Mouse (Mus musculus): ENCODE measurements around the gene Cadps2. TPM values are rescaled to one million over a fixed set of nuclear protein-coding genes. Genes with fewer than 3 reads are reported as not detected.

Cadps2 gene
- total and polyA plus RNA-seq, 2 experiments from 2014 or later: 7.3 to 23.0 TPM

GRCm38 (mm10) chr6:23253353-23254311 is 585.6 kb downstream of the Cadps2 start:
- H3K27me3 ChIP-seq (ENCODE audit: insufficient read depth, low read length): peaks cover 78% of the 10 kb centered on the region
- H3K4me2 ChIP-seq (ENCODE audit: low read depth, low read length, poor library complexity, severe bottlenecking): no peak overlapping the region
- under 1% methylated on average over 43 of the region's 43 CpGs for WGBS
- no peak for TF ChIP-seq CTCF (IDR thresholded peaks at IDR 0.05)
- H3K36me3 ChIP-seq (ENCODE audit: insufficient read depth, low read length): no peaks in the 10 kb centered on the region
- no peak overlapping the region for H3K4me3 ChIP-seq (ENCODE audit: low read depth, low read length)
- H3K9ac ChIP-seq (replicated peaks; ENCODE audit: low read length, poor library complexity, severe bottlenecking): no peak overlapping the region
- ATAC-seq (ENCODE audit: low FRiP score) (no peak), DNase-seq (ENCODE audit: low spot score) (no peak)
- no peaks in the 10 kb centered on the region for H3K4me1 ChIP-seq (ENCODE audit: insufficient read depth, low read length)
- no peak overlapping the region for H3K27ac ChIP-seq (ENCODE audit: low read depth, low read length)
- H3K9me3 ChIP-seq (ENCODE audit: low read length): no peaks in the 10 kb centered on the region

DNA sequence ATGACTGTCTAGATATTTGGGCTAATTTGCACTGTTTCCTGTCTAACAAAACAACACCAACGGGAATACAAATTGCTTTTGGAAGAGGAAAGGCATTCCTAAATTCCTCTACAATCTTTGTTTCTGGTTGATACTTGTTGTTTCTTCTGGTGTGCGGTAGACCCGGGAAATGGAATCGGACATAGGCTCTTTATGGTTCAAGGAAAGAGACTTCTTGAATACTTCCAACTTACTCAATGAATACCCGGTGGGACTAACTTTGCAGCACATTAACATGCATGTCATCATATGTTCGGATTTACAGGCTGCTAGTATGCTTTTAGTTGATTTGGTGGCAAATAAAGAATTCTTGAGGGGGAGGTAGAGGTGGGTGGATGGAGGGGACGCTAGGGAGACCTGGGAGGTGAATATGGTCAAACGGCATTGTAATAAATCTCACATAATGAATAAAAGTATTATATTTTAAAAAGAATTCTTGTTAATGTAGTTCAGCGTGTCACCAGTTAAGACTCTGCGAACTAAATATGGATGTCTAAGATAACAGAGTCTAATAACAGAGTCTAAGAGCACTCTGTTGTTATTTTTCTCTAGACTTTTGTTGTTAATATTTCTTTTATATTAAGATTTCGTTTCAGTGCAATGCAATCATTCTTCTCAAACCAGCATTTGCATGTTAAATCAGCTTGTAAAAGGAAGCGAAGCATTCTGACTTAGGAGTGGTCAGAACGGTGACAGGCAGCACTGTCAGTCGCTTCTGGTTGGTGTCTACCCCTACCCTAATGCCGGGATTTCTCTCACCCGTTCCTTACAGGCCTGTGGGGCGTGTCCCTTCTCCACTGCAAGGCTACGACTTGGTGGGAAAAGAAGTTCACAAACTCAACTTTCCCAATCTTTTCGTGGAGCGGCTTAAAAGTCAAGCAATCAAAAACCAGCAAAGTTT is 586.8 kb downstream of the Cadps2 start:
- Histone ChIP-seq H3K4me3 (ENCODE audit: low read depth, low read length) (no peak overlapping the region), H3K9me3 (ENCODE audit: low read length) (no peaks in the 10 kb centered on the region), H3K4me1 (ENCODE audit: insufficient read depth, low read length) (no peaks in the 10 kb centered on the region), H3K4me2 (ENCODE audit: low read depth, low read length, poor library complexity, severe bottlenecking) (no peak overlapping the region), H3K36me3 (ENCODE audit: insufficient read depth, low read length) (no peaks in the 10 kb centered on the region), H3K9ac (replicated peaks; ENCODE audit: low read length, poor library complexity, severe bottlenecking) (no peak overlapping the region), H3K27me3 (ENCODE audit: insufficient read depth, low read length) (peaks cover 77% of the 10 kb centered on the region), H3K27ac (ENCODE audit: low read depth, low read length) (no peak overlapping the region)
- DNase-seq (ENCODE audit: low spot score) (no peak), ATAC-seq (ENCODE audit: low FRiP score) (no peak)
- WGBS: 3% methylated on average over 20 of the region's 20 CpGs
- no peak for TF ChIP-seq CTCF (IDR thresholded peaks at IDR 0.05)

DNA sequence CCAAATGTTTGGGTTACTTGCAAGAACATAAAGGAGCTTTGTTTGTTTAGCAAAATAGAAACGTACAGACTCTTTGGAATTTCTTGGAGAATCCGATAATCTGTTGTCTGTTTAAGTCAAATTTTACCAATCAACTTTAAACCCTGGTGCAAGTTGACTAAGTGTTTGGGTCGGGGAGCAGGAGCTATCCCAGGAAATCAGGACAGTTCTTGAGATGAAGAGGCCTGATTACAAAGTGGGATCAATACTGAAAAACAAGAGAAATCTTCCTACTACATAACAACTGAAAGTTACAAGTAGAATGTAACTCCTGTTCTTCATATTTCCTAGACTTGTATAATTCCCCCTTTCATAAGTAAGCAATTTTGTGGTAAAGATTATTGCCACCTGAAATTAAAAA is 587.8 kb downstream of the Cadps2 start:
- Histone ChIP-seq H3K9me3 (ENCODE audit: low read length) (no peaks in the 10 kb centered on the region), H3K4me2 (ENCODE audit: low read depth, low read length, poor library complexity, severe bottlenecking) (no peak overlapping the region), H3K4me3 (ENCODE audit: low read depth, low read length) (no peak overlapping the region), H3K9ac (replicated peaks; ENCODE audit: low read length, poor library complexity, severe bottlenecking) (no peak overlapping the region), H3K27me3 (ENCODE audit: insufficient read depth, low read length) (peaks cover 74% of the 10 kb centered on the region), H3K27ac (ENCODE audit: low read depth, low read length) (no peak overlapping the region), H3K4me1 (ENCODE audit: insufficient read depth, low read length) (no peaks in the 10 kb centered on the region), H3K36me3 (ENCODE audit: insufficient read depth, low read length) (no peaks in the 10 kb centered on the region)
- no peak for DNase-seq (ENCODE audit: low spot score)
- 5% methylated on average over 3 of the region's 3 CpGs for WGBS
- no peak for TF ChIP-seq CTCF (IDR thresholded peaks at IDR 0.05)
- no peak for ATAC-seq (ENCODE audit: low FRiP score)

DNA sequence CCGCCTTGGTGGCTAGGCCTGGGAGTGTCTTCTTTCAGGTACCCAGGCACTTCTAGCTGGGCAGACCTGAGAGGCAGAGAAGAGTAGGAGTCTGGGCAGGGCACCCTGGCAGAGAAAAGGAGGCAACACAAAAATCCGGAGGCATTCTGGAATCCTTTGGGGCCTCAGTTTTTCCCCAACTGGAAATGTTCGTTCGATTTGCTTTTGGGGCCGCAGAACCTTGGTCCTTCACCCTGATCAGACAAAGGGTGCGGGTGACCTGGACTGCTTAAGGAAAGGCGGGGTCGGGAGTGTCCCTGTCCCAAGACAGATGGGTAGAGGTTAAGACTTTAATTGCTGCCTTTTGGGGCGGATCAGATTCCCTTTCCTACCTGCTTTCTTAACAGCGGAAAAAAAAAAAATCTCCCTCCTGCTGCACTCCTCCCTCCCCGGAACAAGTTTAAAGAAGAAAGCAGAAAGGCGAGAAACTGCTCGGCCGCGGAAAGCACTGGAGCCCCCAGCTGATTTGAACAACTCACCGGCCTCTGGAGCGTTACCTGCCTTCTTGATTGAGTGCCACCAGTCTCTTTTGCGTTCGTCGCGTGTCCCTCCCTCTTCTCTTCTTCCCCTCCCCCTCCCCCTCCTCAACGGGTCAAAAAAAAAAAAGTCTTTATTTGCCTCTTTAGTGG is 588.8 kb downstream of the Cadps2 start:
- no peaks in the 10 kb centered on the region for H3K9me3 ChIP-seq (ENCODE audit: low read length)

DNA sequence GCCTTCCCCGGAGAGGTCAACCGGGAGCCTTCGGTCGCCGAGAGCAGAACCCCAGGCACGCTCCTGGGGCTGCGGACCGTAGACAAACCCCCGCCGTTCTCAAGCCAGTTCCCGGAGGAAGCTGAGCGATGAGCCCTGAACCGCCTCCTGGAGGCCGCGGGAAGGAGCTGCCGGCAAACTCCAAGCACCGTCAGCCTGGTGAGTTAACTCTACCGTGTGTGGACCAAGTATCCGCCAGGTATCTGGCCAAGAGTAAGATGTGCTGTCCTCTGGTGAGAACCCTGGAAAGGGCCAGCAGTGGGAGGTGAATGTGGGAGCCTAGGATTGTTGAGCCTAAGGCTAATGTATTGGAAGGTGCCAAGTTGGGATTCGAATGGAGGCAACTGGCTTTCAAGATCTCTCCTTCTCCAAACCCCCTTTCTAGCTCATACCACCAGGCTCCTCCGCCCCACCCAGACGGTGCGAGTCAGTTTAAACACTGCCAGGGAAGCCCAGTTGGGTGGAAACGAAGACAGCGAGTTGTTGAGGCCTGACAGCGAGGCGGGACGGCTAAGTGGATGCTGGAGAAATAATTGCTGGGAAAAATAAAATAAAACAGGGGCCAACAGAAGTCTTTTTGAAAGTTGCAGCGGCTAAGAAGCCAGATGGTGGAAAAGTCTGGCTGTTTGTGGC is 589.5 kb downstream of the Cadps2 start:
- Histone ChIP-seq H3K36me3 (ENCODE audit: insufficient read depth, low read length) (no peaks in the 10 kb centered on the region), H3K9ac (replicated peaks; ENCODE audit: low read length, poor library complexity, severe bottlenecking) (no peak overlapping the region), H3K4me3 (ENCODE audit: low read depth, low read length) (peak overlapping the region; percentile 23), H3K4me2 (ENCODE audit: low read depth, low read length, poor library complexity, severe bottlenecking) (peak overlapping the region; percentile 48), H3K27me3 (ENCODE audit: insufficient read depth, low read length) (peaks cover 69% of the 10 kb centered on the region), H3K27ac (ENCODE audit: low read depth, low read length) (no peak overlapping the region), H3K4me1 (ENCODE audit: insufficient read depth, low read length) (no peaks in the 10 kb centered on the region), H3K9me3 (ENCODE audit: low read length) (no peaks in the 10 kb centered on the region)
- peak; percentile 51 for TF ChIP-seq CTCF (IDR thresholded peaks at IDR 0.05)
- 1% methylated on average over 28 of the region's 29 CpGs for WGBS
- DNase-seq (ENCODE audit: low spot score): no peak
- ATAC-seq (ENCODE audit: low FRiP score): peak; percentile 24; the same call in 1 of the 2 replicates

More for the DNA sequence above, 588.8 kb downstream of the Cadps2 start:
- Histone ChIP-seq H3K27ac (ENCODE audit: low read depth, low read length) (no peak overlapping the region), H3K4me2 (ENCODE audit: low read depth, low read length, poor library complexity, severe bottlenecking) (no peak overlapping the region), H3K9ac (replicated peaks; ENCODE audit: low read length, poor library complexity, severe bottlenecking) (no peak overlapping the region), H3K4me1 (ENCODE audit: insufficient read depth, low read length) (no peaks in the 10 kb centered on the region), H3K4me3 (ENCODE audit: low read depth, low read length) (no peak overlapping the region), H3K27me3 (ENCODE audit: insufficient read depth, low read length) (peaks cover 71% of the 10 kb centered on the region), H3K36me3 (ENCODE audit: insufficient read depth, low read length) (no peaks in the 10 kb centered on the region)
- ATAC-seq (ENCODE audit: low FRiP score): no peak
- WGBS: 1% methylated on average over 22 of the region's 22 CpGs
- DNase-seq (ENCODE audit: low spot score): no peak
- no peak for TF ChIP-seq CTCF (IDR thresholded peaks at IDR 0.05)

Measured in midbrain, postnatal 0 days (tissue).